Mouse (Mus musculus) ES-E14 (cell line): Measurements from ENCODE around the gene Pom121.

Experiments
- HCFC1 ChIP-seq: IDR thresholded peaks from 2 replicates; pipeline ENCODE4 v1.6.1; 2012; ENCODE audit warnings: low read length, inconsistent platforms, borderline replicate concordance; ENCODE audit not compliant: insufficient read depth
- MAFK ChIP-seq: IDR thresholded peaks from 2 replicates; pipeline ENCODE4 v1.6.1; 2014; ENCODE audit warnings: mild to moderate bottlenecking, low read depth, low read length, inconsistent platforms; ENCODE audit not compliant: insufficient read depth
- ZC3H11A ChIP-seq: IDR thresholded peaks from 2 replicates; pipeline ENCODE4 v1.6.1; 2012; ENCODE audit warnings: low read depth, mild to moderate bottlenecking, inconsistent platforms, low read length, borderline replicate concordance
- ZNF384 ChIP-seq: IDR thresholded peaks from 2 replicates; pipeline ENCODE4 v1.6.1; 2012; ENCODE audit warnings: low read depth, low read length, inconsistent platforms

GRCm38 (mm10) chr5:135352995-135353394 lies 41.4 kb downstream of the Pom121 start, which contains the start of gene Trim50:
- no peak for TF ChIP-seq ZC3H11A
- no peak for TF ChIP-seq HCFC1
- no peak for TF ChIP-seq ZNF384
- no peak for TF ChIP-seq MAFK
